Mouse (Mus musculus): ENCODE data around the gene Extl2. TPM values are rescaled to one million over a fixed set of nuclear protein-coding genes. Genes with fewer than 3 reads are reported as not detected.

Extl2 gene
- polyA plus RNA-seq, 1 experiment = 12.3 TPM

DNA sequence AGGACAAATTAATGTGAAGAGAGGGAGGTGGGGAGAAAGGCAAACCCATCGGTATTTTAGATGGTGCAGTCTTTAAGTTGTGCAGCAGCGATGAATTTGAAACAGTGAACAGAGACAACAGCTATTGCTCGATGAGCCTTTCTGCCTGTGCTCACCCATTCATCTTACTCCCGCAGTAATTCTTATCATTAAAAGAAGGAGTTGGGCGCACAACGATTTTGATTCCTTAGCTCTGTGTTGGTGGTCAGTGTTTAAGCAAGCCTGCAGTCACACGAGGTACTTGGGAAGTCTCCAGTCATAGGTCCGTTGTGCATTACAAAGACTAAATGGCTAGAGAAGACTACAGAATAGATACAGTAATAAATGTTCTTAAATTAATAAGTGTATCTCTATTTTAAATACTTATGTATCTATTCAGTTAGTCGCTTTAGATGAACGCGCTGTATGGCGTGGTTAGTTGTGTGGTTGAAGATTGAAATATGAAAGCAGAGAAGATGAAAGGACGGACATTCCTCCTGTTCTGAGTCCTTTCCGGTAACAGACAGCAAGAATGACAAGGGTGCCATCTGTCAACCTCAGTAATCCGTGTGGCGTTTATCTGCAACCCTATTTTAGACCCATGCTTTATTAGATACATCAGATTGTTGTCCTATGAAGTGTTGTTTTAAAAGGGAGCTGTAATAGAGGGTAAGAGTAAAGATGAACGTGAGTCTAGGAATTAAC lies 2.5 kb downstream of the Extl2 start:
- 88% methylated on average over 17 of the region's 17 CpGs for WGBS
- Histone ChIP-seq H3K27me3 (replicated peaks; ENCODE audit: control insufficient read depth, insufficient read depth, low read length) (no peaks in the 10 kb centered on the region), H3K27ac (ENCODE audit: insufficient read depth, low read depth, low read length) (no peak overlapping the region), H3K36me3 (ENCODE audit: control insufficient read depth, insufficient read depth, low read length) (no peaks in the 10 kb centered on the region), H3K4me1 (ENCODE audit: control insufficient read depth, insufficient read depth, low read length) (no peaks in the 10 kb centered on the region), H3K4me3 (ENCODE audit: insufficient read depth, low read depth, low read length) (no peak overlapping the region)
- TF ChIP-seq CTCF (conservative IDR thresholded peaks at IDR 0.05; ENCODE audit: insufficient read depth, insufficient read length, low read depth, low read length) (no peak), POLR2A (IDR thresholded peaks at IDR 0.05; ENCODE audit: low read depth, low read length) (no peak)
- no peak for DNase-seq

DNA sequence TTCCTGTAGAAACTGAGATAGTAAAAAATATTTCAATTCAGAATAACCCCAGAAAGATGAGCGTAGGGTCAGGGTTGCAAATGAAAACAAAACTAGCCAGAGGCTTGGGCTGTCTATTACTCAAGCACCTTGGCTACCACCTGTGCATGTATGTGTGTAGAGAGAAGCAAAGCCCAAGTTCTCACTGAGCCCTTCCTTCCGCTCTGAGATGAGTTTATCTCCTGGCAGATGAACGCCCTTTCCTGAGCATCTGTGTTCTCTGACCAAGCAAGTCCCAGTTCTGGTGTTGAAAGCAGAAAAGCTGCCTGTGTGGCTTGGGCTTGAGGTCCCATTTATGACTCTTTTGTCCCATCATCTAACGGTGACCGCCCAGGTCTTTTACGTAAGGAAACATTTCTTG lies 7.6 kb downstream of the Extl2 start:
- no peak for TF ChIP-seq POLR2A (IDR thresholded peaks at IDR 0.05; ENCODE audit: low read depth, low read length)
- no peak for TF ChIP-seq CTCF (conservative IDR thresholded peaks at IDR 0.05; ENCODE audit: insufficient read depth, insufficient read length, low read depth, low read length)
- Histone ChIP-seq H3K4me1 (ENCODE audit: control insufficient read depth, insufficient read depth, low read length) (no peaks in the 10 kb centered on the region), H3K27me3 (replicated peaks; ENCODE audit: control insufficient read depth, insufficient read depth, low read length) (no peaks in the 10 kb centered on the region), H3K4me3 (ENCODE audit: insufficient read depth, low read depth, low read length) (no peak overlapping the region), H3K36me3 (ENCODE audit: control insufficient read depth, insufficient read depth, low read length) (no peaks in the 10 kb centered on the region), H3K27ac (ENCODE audit: insufficient read depth, low read depth, low read length) (no peak overlapping the region)
- 94% methylated on average over 6 of the region's 6 CpGs for WGBS
- DNase-seq = no peak

GRCm38 (mm10) chr3:116016116-116016515 lies 8.9 kb downstream of the Extl2 start:
- no peak for DNase-seq
- Histone ChIP-seq H3K36me3 (ENCODE audit: control insufficient read depth, insufficient read depth, low read length) (no peaks in the 10 kb centered on the region), H3K4me3 (ENCODE audit: insufficient read depth, low read depth, low read length) (no peak overlapping the region), H3K27me3 (replicated peaks; ENCODE audit: control insufficient read depth, insufficient read depth, low read length) (no peaks in the 10 kb centered on the region), H3K27ac (ENCODE audit: insufficient read depth, low read depth, low read length) (no peak overlapping the region), H3K4me1 (ENCODE audit: control insufficient read depth, insufficient read depth, low read length) (no peaks in the 10 kb centered on the region)
- WGBS = 95% methylated on average over 13 of the region's 13 CpGs
- TF ChIP-seq CTCF (conservative IDR thresholded peaks at IDR 0.05; ENCODE audit: insufficient read depth, insufficient read length, low read depth, low read length) = no peak
- TF ChIP-seq POLR2A (IDR thresholded peaks at IDR 0.05; ENCODE audit: low read depth, low read length) = no peak

- no peaks in the 10 kb centered on the region for H3K4me1 ChIP-seq (ENCODE audit: control insufficient read depth, insufficient read depth, low read length)
- H3K36me3 ChIP-seq (ENCODE audit: control insufficient read depth, insufficient read depth, low read length) = no peaks in the 10 kb centered on the region
- no peak overlapping the region for H3K4me3 ChIP-seq (ENCODE audit: insufficient read depth, low read depth, low read length)
- TF ChIP-seq POLR2A (IDR thresholded peaks at IDR 0.05; ENCODE audit: low read depth, low read length) (no peak), CTCF (conservative IDR thresholded peaks at IDR 0.05; ENCODE audit: insufficient read depth, insufficient read length, low read depth, low read length) (no peak)
- DNase-seq = no peak
- H3K27ac ChIP-seq (ENCODE audit: insufficient read depth, low read depth, low read length) = no peak overlapping the region
- WGBS = 55% methylated on average over 4 of the region's 4 CpGs
- H3K27me3 ChIP-seq (replicated peaks; ENCODE audit: control insufficient read depth, insufficient read depth, low read length) = no peaks in the 10 kb centered on the region
Observed at GRCm38 (mm10) chr3:116018606-116019005, 11.3 kb downstream of the Extl2 start.

GRCm38 (mm10) chr3:116019136-116019535 lies 11.9 kb downstream of the Extl2 start:
- WGBS = 86% methylated on average over 5 of the region's 5 CpGs
- Histone ChIP-seq H3K4me1 (ENCODE audit: control insufficient read depth, insufficient read depth, low read length) (no peaks in the 10 kb centered on the region), H3K36me3 (ENCODE audit: control insufficient read depth, insufficient read depth, low read length) (no peaks in the 10 kb centered on the region), H3K27ac (ENCODE audit: insufficient read depth, low read depth, low read length) (no peak overlapping the region), H3K4me3 (ENCODE audit: insufficient read depth, low read depth, low read length) (no peak overlapping the region), H3K27me3 (replicated peaks; ENCODE audit: control insufficient read depth, insufficient read depth, low read length) (no peaks in the 10 kb centered on the region)
- DNase-seq = peak; percentile 14
- no peak for TF ChIP-seq POLR2A (IDR thresholded peaks at IDR 0.05; ENCODE audit: low read depth, low read length)

DNA sequence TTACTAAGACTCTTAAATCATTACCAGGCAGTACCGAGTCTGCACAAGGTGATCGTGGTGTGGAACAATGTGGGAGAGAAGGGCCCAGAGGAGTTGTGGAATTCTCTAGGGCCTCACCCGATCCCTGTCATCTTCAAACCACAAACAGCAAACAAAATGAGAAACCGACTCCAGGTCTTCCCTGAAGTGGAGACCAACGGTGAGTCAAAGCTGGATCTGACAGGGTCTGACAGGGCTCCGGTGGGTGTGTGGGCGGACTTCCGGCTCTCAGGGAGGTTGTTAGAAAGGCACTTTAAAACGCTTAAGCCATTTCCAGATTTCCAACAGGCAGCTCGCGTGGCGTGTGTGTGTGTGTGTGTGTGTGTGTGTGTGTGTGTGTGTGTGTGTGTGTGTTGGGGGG lies 17.0 kb downstream of the Extl2 start:
- Histone ChIP-seq H3K27ac (ENCODE audit: insufficient read depth, low read depth, low read length) (no peak overlapping the region), H3K27me3 (replicated peaks; ENCODE audit: control insufficient read depth, insufficient read depth, low read length) (no peaks in the 10 kb centered on the region), H3K4me1 (ENCODE audit: control insufficient read depth, insufficient read depth, low read length) (no peaks in the 10 kb centered on the region), H3K36me3 (ENCODE audit: control insufficient read depth, insufficient read depth, low read length) (peaks cover 3% of the 10 kb centered on the region; the same call in 1 of the 2 replicates), H3K4me3 (ENCODE audit: insufficient read depth, low read depth, low read length) (no peak overlapping the region)
- no peak for DNase-seq
- WGBS = 68% methylated on average over 12 of the region's 12 CpGs
- TF ChIP-seq CTCF (conservative IDR thresholded peaks at IDR 0.05; ENCODE audit: insufficient read depth, insufficient read length, low read depth, low read length) (no peak), POLR2A (IDR thresholded peaks at IDR 0.05; ENCODE audit: low read depth, low read length) (no peak)

- no peak for TF ChIP-seq CTCF (conservative IDR thresholded peaks at IDR 0.05; ENCODE audit: insufficient read depth, insufficient read length, low read depth, low read length)
- TF ChIP-seq POLR2A (IDR thresholded peaks at IDR 0.05; ENCODE audit: low read depth, low read length) = no peak
- Histone ChIP-seq H3K27ac (ENCODE audit: insufficient read depth, low read depth, low read length) (no peak overlapping the region), H3K4me3 (ENCODE audit: insufficient read depth, low read depth, low read length) (no peak overlapping the region), H3K36me3 (ENCODE audit: control insufficient read depth, insufficient read depth, low read length) (peaks cover 3% of the 10 kb centered on the region; the same call in 1 of the 2 replicates), H3K27me3 (replicated peaks; ENCODE audit: control insufficient read depth, insufficient read depth, low read length) (no peaks in the 10 kb centered on the region), H3K4me1 (ENCODE audit: control insufficient read depth, insufficient read depth, low read length) (no peaks in the 10 kb centered on the region)
- 81% methylated on average over 5 of the region's 5 CpGs for WGBS
- DNase-seq = no peak
Observed at GRCm38 (mm10) chr3:116024669-116025068, 17.4 kb downstream of the Extl2 start.

Measured in kidney, adult 2 months (tissue).